Mouse (Mus musculus) lung, adult 2 months (tissue): ENCODE results near the gene Smim24. TPM values are rescaled to one million over a fixed set of nuclear protein-coding genes. Genes with fewer than 3 reads are reported as not detected.

ENCODE experiments used
- DNase-seq: peaks from one replicate; pipeline ENCODE4 v3.0.0; 2022
- H3K4me1 ChIP-seq: fragments of 200-500 bp; 2 replicates; pipeline ENCODE4 v1.6.1; 2011; ENCODE audit warnings: low read length; ENCODE audit not compliant: control insufficient read depth, insufficient read depth
- H3K4me3 ChIP-seq: fragments of 200-500 bp; replicated peaks from 2 replicates; pipeline ENCODE3; 2011; ENCODE audit warnings: low read depth, mild to moderate bottlenecking, control low read depth, low read length; ENCODE audit errors: extremely low read depth
- CTCF ChIP-seq: fragments of 200-500 bp; IDR thresholded peaks from 2 replicates; pipeline ENCODE4 v1.5.1; 2011; ENCODE audit warnings: mild to moderate bottlenecking, low read length, control low read depth; ENCODE audit not compliant: insufficient read depth
- POLR2A ChIP-seq: fragments of 200-500 bp; IDR thresholded peaks from 2 replicates; pipeline ENCODE4 v1.6.1; 2011; ENCODE audit warnings: low read depth, mild to moderate bottlenecking, control low read depth, low read length, borderline replicate concordance; ENCODE audit errors: extremely low read depth
- WGBS: fragments of 180-500 bp; shearing (Covaris S2); methylation state at CpG from one replicate; pipeline ENCODE4 v1.1.7; 2018; 5-methylcytosine and 5-hydroxymethylcytosine counted together
- polyA plus RNA-seq: library from polyadenylated mRNA; depleted of rRNA; stranded (reverse); fragments of >200 nt; gene quantifications from 2 replicates; pipeline ENCODE4 v1.2.3, GENCODE M21; 2012

Smim24 gene
- polyA plus RNA-seq, 1 experiment: 8.8 TPM

DNA sequence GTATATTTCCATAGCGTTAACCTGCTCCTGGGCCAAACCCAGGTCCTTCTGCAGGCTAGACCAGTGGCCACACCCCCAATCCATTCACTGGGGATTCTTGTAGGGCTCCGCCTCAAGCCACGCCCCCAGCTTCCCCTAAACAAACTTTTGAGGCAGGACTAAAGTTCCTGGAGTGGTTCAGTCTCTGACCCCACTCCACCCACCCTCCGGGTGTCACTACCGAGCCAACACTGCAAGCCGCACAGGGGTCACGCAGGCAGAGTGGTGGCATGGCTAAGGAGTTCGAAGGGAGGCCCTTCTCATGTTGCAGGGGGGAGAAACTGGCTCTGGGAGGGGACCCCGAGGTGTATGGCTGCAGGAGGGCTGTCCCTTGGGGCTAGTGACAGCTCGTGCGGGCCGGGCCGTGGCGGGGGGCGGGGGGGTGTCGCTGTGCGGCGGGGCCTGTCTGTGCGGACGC, 36.8 kb downstream of the Smim24 start:
- under 1% methylated on average over 20 of the region's 20 CpGs for WGBS
- peaks cover 29% of the 10 kb centered on the region for H3K4me1 ChIP-seq
- peak overlapping the region; percentile 84 for H3K4me3 ChIP-seq
- peak; percentile 95; the same call in 1 of the 2 replicates for TF ChIP-seq POLR2A
- TF ChIP-seq CTCF: no peak
- DNase-seq: peak; percentile 88

DNA sequence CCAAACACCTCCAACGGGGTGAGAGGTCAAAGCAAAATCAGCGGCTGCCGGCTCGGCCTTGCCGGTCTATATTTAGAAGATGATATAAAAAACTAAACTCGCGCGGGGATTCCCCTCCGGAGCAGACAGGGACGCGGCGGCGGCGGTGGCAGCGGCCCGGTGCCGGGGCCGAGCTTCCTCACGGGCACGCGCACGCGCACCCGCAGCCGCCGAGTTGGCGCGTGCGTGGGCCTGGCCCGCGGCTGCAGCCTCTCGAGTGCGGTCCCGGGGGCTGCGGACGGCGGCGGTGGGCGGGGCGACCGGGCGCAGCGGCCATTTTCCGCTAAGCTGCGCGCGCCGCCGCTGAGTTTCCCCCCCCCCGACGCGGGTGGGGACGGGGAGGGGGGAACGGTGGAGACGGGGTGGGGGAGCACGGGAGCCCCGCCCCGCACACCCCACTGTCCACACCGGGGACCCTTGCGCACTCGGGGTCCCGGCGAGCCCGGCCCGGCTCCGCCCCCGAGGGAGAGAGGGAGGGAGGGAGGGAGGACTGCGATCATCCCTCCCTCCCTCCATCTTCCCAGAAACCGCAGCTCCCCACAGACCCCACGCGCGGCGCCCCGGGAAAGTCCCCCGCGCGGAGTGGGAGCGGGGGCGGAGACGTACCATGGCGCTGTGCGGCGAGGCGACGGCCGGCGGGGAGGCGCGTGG, 37.4 kb downstream of the Smim24 start:
- peak; percentile 82 for DNase-seq

DNA sequence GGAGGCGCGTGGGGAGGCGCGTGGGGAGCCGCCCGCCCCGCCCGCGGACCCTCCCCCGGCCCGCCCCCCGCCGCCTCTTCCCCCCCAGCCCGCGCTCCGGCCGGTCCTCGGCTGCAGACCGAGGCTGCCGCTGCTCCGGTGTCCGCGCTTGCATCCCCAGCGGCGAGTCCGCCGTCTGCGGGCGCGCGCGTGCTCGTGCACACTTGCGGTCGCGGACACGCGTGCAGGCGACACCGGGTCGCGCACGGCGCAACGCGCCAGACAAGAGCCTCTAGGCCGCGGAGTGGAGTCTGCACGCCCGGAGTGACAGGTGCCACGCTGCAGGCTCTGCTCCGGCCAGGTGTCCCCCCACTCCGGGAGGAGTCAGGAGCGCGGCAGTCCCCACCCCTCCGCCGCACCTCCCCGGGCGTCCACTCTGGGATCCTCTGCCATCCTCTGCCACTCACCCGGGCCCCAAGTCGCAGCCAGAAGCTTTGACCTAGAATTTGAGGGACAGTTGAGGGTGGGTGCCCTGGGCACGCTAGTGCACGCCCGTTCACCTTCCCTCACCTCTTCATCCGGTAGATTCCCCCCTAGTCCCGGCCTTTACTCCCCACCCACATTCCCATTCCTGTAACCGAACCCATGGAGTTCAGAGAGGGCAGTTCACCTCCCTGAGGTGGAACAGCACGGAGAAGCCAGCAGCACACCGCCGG, 38.1 kb downstream of the Smim24 start:
- TF ChIP-seq CTCF (no peak), POLR2A (peak; percentile 54; the same call in 1 of the 2 replicates)
- H3K4me3 ChIP-seq: peak overlapping the region; percentile 84
- peak; percentile 71 for DNase-seq
- WGBS: 2% methylated on average over 70 of the region's 70 CpGs
- H3K4me1 ChIP-seq: peaks cover 26% of the 10 kb centered on the region

More for the DNA sequence above, 37.4 kb downstream of the Smim24 start:
- Histone ChIP-seq H3K4me3 (peak overlapping the region; percentile 84), H3K4me1 (peaks cover 28% of the 10 kb centered on the region)
- under 1% methylated on average over 55 of the region's 89 CpGs for WGBS
- TF ChIP-seq CTCF (no peak), POLR2A (no peak)

DNA sequence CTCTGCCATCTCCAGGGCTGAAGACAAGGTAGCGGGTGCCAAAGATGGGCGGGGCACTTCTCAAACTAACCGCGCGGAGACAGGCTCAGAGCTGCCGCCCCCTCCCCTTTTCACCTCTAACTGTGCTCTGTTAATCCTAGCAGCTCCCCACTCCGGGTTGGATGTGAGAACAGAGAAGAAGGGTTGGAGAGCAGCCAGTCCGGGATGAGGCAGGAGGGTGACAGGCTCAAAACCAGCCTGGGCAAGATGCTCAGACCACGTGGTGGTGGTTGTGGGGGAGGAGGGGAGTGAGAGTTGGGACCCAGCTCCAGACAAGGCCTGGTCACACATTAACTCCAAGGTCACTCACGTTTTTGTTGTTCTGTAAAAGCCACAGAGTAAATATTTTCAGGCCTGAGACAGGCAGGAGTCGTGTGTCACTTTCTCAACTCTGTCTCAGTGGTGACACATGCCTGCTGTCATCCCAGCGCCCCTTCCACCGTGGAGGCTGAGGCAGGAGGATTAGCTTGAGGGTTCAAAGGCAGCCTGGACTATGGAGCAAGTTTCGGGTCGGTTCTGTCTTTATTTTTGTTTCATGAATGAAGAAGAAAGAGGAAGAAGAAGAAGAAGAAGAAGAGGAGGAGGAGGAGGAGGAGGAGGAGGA, 38.8 kb downstream of the Smim24 start:
- 17% methylated on average over 15 of the region's 15 CpGs for WGBS
- no peak for DNase-seq
- H3K4me3 ChIP-seq: no peak overlapping the region

DNA sequence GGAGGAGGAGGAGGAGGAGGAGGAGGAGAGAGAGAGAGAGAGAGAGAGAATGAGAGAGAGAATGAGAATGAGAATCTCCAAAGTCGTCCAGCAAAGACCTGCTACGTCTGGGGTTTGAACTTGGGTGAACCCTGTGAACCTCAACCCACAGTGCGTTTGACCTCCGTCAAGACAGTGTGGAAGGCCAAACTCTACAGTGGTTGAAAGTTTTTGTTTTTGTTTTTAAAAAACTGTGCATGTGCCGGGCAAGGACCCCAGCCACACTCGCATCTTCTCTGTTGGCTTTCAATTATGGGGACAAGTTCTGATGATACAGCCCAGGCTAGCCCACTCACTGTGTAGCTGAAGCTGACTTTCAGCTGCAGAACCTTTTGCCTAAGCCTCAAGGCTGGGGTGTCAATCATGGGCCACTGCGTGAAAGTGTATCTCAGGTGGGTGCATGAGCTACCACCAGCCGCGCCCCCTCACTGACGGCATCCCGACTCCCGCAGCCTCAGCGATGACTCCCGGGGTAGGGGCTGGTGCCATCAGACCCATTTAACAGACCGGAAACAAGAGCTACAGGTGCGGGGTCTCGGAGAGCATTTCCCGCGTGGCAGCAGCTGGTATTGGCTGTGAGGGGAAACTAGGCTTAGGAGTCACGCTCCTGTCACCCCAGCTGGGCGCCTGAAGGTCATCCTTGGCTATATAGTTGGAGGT, 39.5 kb downstream of the Smim24 start:
- Histone ChIP-seq H3K4me3 (no peak overlapping the region), H3K4me1 (peaks cover 26% of the 10 kb centered on the region)
- DNase-seq: peak; percentile 12
- TF ChIP-seq POLR2A (no peak), CTCF (0 out of 2 replicates have a peak, but pooled peaks have one; percentile 6)
- WGBS: 58% methylated on average over 21 of the region's 21 CpGs

More for the DNA sequence above, 38.8 kb downstream of the Smim24 start:
- TF ChIP-seq POLR2A (no peak), CTCF (no peak)
- H3K4me1 ChIP-seq: peaks cover 26% of the 10 kb centered on the region

DNA sequence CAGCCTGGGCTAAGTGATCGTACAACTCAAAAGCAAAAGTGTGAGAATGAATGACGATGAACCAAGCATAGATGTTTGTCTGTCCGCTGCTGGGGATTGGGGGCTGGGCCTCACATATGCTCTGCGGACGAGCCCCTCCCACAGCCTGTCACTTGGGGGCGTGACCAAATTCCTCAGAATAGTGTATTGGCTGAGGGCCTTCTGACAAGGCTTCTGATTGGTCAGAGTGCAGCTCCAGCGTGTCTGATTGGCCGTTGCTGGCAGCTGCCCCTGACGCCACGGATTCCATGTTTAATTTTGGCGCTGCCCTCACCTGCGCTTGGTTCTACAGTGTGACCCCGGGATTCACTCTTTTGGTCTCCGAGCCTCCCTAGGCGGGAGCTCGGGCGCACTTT, 40.0 kb downstream of the Smim24 start:
- TF ChIP-seq POLR2A (no peak), CTCF (no peak)
- WGBS: 2% methylated on average over 17 of the region's 17 CpGs
- Histone ChIP-seq H3K4me1 (peaks cover 26% of the 10 kb centered on the region), H3K4me3 (peak overlapping the region; percentile 36)
- DNase-seq: peak; percentile 87

DNA sequence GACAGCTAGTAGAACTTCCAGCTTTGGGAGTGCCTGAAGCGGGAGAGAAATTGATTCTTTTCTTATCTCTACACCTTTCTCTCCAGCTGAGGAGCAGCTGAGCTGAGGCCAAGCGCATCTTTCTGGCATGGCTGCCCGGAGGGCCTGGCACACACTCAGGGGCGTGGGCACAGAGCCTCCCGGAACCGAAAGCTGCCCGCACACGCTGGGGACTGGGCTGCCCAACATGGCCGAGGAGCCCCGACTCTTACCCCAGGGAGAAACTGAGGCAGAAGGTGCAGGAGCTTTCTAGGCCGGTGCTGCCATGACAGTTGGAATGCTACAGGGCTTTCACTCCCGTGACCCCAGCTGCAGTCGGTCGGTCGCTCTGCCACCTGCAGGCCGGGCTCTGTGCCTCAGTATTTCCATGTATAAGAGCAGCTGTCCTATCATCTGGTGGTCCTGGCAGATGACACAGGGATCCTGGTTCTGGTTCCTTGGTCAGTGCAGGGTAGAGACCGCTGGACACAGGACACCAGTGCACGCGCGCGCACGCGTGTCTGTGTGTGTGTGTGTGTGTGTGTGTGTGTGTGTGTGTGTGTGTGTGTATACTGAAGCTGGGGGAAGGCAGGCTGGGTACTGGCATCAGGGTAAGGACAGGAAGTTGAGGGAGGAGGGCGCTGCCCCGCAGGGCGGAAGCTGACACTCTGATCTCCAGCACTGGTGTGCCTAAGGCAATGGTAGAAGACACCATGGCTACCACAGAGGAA, 40.9 kb downstream of the Smim24 start:
- DNase-seq: peak; percentile 49
- TF ChIP-seq POLR2A (peak; percentile 47; the same call in 1 of the 2 replicates), CTCF (no peak)
- peaks cover 26% of the 10 kb centered on the region for H3K4me1 ChIP-seq
- H3K4me3 ChIP-seq: peak overlapping the region; percentile 40
- 34% methylated on average over 26 of the region's 26 CpGs for WGBS

DNA sequence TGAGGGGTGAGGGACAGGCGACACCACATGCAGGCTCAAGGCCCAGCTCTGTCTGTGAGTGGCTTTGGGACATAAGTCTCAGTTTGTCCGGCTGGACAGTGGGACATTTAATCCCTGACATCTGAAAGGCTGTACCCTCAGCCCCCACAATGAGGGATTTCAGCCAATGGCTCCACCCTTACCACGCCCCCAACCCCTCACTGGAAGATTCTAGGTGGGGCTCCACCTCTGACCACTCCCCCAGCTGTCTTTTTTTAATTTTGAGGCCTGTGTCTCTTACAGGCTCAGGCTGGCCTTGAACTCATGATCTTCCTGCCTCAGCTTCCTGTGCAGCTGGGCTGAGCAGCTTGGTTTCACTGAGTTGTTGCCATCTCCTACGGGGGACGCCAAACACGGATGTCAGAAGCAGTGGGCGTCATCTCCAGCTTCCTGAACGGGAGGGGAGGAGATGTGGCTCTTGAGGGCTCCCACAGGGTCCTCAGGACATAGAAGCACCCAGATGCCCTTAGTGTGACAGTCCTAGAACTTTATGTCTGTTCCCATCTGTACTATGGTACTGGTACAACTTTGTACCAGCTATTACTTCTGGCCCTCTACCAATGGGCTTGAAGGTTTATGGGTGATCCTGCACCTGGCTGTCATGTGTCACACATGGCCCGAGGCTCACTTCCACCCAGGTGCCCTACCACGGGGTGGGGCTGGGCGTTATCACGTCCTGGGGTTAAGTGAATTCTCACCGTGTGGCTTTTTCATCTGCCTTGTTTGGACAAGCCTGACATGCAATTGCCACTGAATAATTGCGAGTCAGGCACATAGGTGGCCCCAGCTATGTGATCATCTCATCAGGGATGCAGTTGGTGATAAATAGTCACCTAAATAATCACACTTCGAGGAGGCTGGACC, 41.8 kb downstream of the Smim24 start:
- DNase-seq: peak; percentile 17
- H3K4me3 ChIP-seq: no peak overlapping the region
- peaks cover 26% of the 10 kb centered on the region for H3K4me1 ChIP-seq
- 35% methylated on average over 15 of the region's 15 CpGs for WGBS
- no peak for TF ChIP-seq CTCF
- no peak for TF ChIP-seq POLR2A
